Mouse (Mus musculus) small intestine, adult 2 months (tissue): ENCODE measurements at regions not wholly inside any gene's neighbourhood (a gene's known extent, or its start where the extent isn't known, plus 50 kb on each side); places are given as distances from the start of the nearest gene placed in this dataset.

ENCODE experiments used
- H3K27ac ChIP-seq: fragments of 200-500 bp; 2 replicates; pipeline ENCODE4 v1.5.1; 2012; ENCODE audit warnings: low read depth, low read length, control low read depth, inconsistent platforms; ENCODE audit not compliant: insufficient read depth
- H3K27me3 ChIP-seq: fragments of 200-500 bp; 2 replicates; pipeline ENCODE4 v1.6.1; 2012; ENCODE audit warnings: mild to moderate bottlenecking, moderate library complexity, low read length, inconsistent platforms; ENCODE audit not compliant: control insufficient read depth, insufficient read depth
- H3K36me3 ChIP-seq: fragments of 200-500 bp; 2 replicates; pipeline ENCODE4 v1.6.1; 2012; ENCODE audit warnings: mild to moderate bottlenecking, low read length, control low read depth, inconsistent platforms; ENCODE audit not compliant: control insufficient read depth, insufficient read depth
- H3K4me1 ChIP-seq: fragments of 200-500 bp; 2 replicates; pipeline ENCODE4 v1.6.1; 2012; ENCODE audit warnings: low read length, inconsistent platforms, mixed read lengths; ENCODE audit not compliant: control insufficient read depth, insufficient read depth, insufficient read length
- H3K4me3 ChIP-seq: fragments of 200-500 bp; 2 replicates; pipeline ENCODE4 v1.5.1; 2012; ENCODE audit warnings: low read depth, mild to moderate bottlenecking, control low read depth, inconsistent platforms, low read length, moderate library complexity
- CTCF ChIP-seq: fragments of 200-500 bp; IDR thresholded peaks from 2 replicates; pipeline ENCODE4 v1.5.1; 2012; ENCODE audit warnings: low read depth, mild to moderate bottlenecking, control low read depth, inconsistent platforms, low read length, moderate library complexity, mixed read lengths; ENCODE audit not compliant: insufficient replicate concordance, insufficient read length; ENCODE audit errors: extremely low read depth
- POLR2A ChIP-seq: fragments of 200-500 bp; IDR thresholded peaks from 2 replicates; pipeline ENCODE4 v1.6.1; 2012; ENCODE audit warnings: low read depth, mild to moderate bottlenecking, control low read depth, inconsistent platforms, low read length, moderate library complexity
- WGBS: fragments of 180-500 bp; shearing (Covaris S2); methylation state at CpG from one replicate; pipeline ENCODE4 v1.1.7; 2018; 5-methylcytosine and 5-hydroxymethylcytosine counted together

GRCm38 (mm10) chr13:53664631-53665230, 191.9 kb upstream of the Msx2 start:
- Histone ChIP-seq H3K36me3 (no peaks in the 10 kb centered on the region), H3K27me3 (no peaks in the 10 kb centered on the region; the same call in 1 of the 2 replicates), H3K27ac (no peak overlapping the region), H3K4me1 (no peaks in the 10 kb centered on the region), H3K4me3 (no peak overlapping the region)
- 76% methylated on average over 7 of the region's 7 CpGs for WGBS
- no peak for TF ChIP-seq CTCF
- TF ChIP-seq POLR2A = no peak

GRCm38 (mm10) chr13:53652826-53653225, 180.0 kb upstream of the Msx2 start:
- TF ChIP-seq POLR2A (no peak), CTCF (no peak)
- no peaks in the 10 kb centered on the region; the same call in 1 of the 2 replicates for H3K27me3 ChIP-seq
- H3K27ac ChIP-seq = no peak overlapping the region
- WGBS = 9% methylated on average over 4 of the region's 4 CpGs
- H3K4me3 ChIP-seq = no peak overlapping the region
- H3K4me1 ChIP-seq = no peaks in the 10 kb centered on the region
- no peaks in the 10 kb centered on the region for H3K36me3 ChIP-seq

- 90% methylated on average over 15 of the region's 15 CpGs for WGBS
- Histone ChIP-seq H3K27me3 (no peaks in the 10 kb centered on the region; the same call in 1 of the 2 replicates), H3K27ac (no peak overlapping the region), H3K4me1 (no peaks in the 10 kb centered on the region), H3K4me3 (no peak overlapping the region), H3K36me3 (no peaks in the 10 kb centered on the region)
- TF ChIP-seq POLR2A = no peak
These were observed 175.5 kb upstream of the Msx2 start for GRCm38 (mm10) chr13:53648353-53648752.

GRCm38 (mm10) chr13:53642557-53642956, 169.7 kb upstream of the Msx2 start:
- Histone ChIP-seq H3K36me3 (no peaks in the 10 kb centered on the region), H3K4me1 (no peaks in the 10 kb centered on the region), H3K27ac (no peak overlapping the region), H3K27me3 (no peaks in the 10 kb centered on the region), H3K4me3 (no peak overlapping the region)
- WGBS = 72% methylated on average over 5 of the region's 5 CpGs
- no peak for TF ChIP-seq POLR2A
- TF ChIP-seq CTCF = no peak

- Histone ChIP-seq H3K36me3 (no peaks in the 10 kb centered on the region), H3K27ac (no peak overlapping the region), H3K4me1 (no peaks in the 10 kb centered on the region), H3K27me3 (no peaks in the 10 kb centered on the region), H3K4me3 (no peak overlapping the region)
- no peak for TF ChIP-seq CTCF
- TF ChIP-seq POLR2A = no peak
- 74% methylated on average over 5 of the region's 5 CpGs for WGBS
These were observed 166.7 kb upstream of the Msx2 start for GRCm38 (mm10) chr13:53639584-53639983.

- Histone ChIP-seq H3K27me3 (no peaks in the 10 kb centered on the region), H3K4me1 (no peaks in the 10 kb centered on the region), H3K36me3 (no peaks in the 10 kb centered on the region), H3K27ac (no peak overlapping the region), H3K4me3 (no peak overlapping the region)
- TF ChIP-seq CTCF (no peak), POLR2A (no peak)
- WGBS = 41% methylated on average over 10 of the region's 10 CpGs
These were observed 166.2 kb upstream of the Msx2 start for GRCm38 (mm10) chr13:53639115-53639514.

GRCm38 (mm10) chr13:53636011-53636410, 163.1 kb upstream of the Msx2 start:
- H3K36me3 ChIP-seq = no peaks in the 10 kb centered on the region

More at GRCm38 (mm10) chr13:53636011-53636410, 163.1 kb upstream of the Msx2 start:
- no peak for TF ChIP-seq POLR2A
- no peak for TF ChIP-seq CTCF
- H3K27ac ChIP-seq = no peak overlapping the region
- no peak overlapping the region for H3K4me3 ChIP-seq
- 65% methylated on average over 5 of the region's 5 CpGs for WGBS
- no peaks in the 10 kb centered on the region for H3K4me1 ChIP-seq
- no peaks in the 10 kb centered on the region for H3K27me3 ChIP-seq
